Mouse (Mus musculus) embryonic fibroblast, embryonic 13.5 days (primary cell): ENCODE data around the gene Kcnh1. TPM values are rescaled to one million over a fixed set of nuclear protein-coding genes. Genes with fewer than 3 reads are reported as not detected.

Experiments used
- H3K27ac ChIP-seq: 2 replicates; pipeline ENCODE4 v1.5.1; 2012; ENCODE audit warnings: low read length, control low read depth, inconsistent platforms; ENCODE audit not compliant: insufficient read depth
- H3K4me1 ChIP-seq: 2 replicates; pipeline ENCODE4 v1.6.1; 2011; ENCODE audit warnings: low read length; ENCODE audit not compliant: control insufficient read depth, insufficient read depth
- H3K4me3 ChIP-seq: 2 replicates; pipeline ENCODE4 v1.5.1; 2011; ENCODE audit warnings: mild to moderate bottlenecking, control low read depth, low read length; ENCODE audit not compliant: insufficient read depth
- CTCF ChIP-seq: IDR thresholded peaks from 2 replicates; pipeline ENCODE4 v1.5.1; 2011; ENCODE audit warnings: mild to moderate bottlenecking, control low read depth, low read length, moderate library complexity, borderline replicate concordance; ENCODE audit not compliant: insufficient read depth
- POLR2A ChIP-seq: IDR thresholded peaks from 2 replicates; pipeline ENCODE4 v1.6.1; 2011; ENCODE audit warnings: low read depth, mild to moderate bottlenecking, control low read depth, low read length, moderate library complexity
- polyA plus RNA-seq: library from polyadenylated mRNA; stranded (reverse); fragments of >200 nt; gene quantifications from 2 replicates; pipeline ENCODE4 v1.2.4, GENCODE M21; 2011; ENCODE audit warnings: low read depth; ENCODE audit not compliant: missing spikeins, insufficient read length

Gene Kcnh1
- polyA plus RNA-seq, 1 experiment, result not detected

DNA sequence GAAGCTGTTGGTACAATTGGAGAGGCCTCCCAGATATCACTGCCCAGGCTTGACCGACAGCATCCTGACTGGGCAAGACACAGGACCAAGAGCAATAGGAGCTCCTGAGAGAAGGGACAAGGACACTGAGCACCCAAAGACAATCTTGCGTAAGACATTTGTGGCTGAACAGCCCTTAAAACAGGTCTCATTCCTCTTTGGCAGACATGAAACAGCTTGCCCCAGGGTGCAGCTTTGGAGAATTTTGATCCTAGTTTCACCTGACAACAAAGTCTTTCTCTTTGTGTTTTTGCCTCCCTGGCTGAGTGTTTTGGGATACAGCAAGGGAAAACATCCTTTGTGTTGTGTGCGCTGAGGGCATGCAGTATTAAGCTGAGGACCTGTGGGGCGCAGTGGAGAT lies 153.4 kb downstream of the Kcnh1 start:
- TF ChIP-seq POLR2A (no peak), CTCF (no peak)
- H3K27ac ChIP-seq, result no peak overlapping the region
- no peaks in the 10 kb centered on the region for H3K4me1 ChIP-seq

GRCm38 (mm10) chr1:192347327-192347726 lies 156.8 kb downstream of the Kcnh1 start:
- Histone ChIP-seq H3K4me3 (no peak overlapping the region), H3K27ac (no peak overlapping the region), H3K4me1 (no peaks in the 10 kb centered on the region)
- no peak for TF ChIP-seq CTCF
- no peak for TF ChIP-seq POLR2A

More for the DNA sequence above, 153.4 kb downstream of the Kcnh1 start:
- no peak overlapping the region for H3K4me3 ChIP-seq

- TF ChIP-seq POLR2A, result no peak
- no peak for TF ChIP-seq CTCF
- H3K27ac ChIP-seq, result no peak overlapping the region
- no peaks in the 10 kb centered on the region for H3K4me1 ChIP-seq
- H3K4me3 ChIP-seq, result no peak overlapping the region
Observed at GRCm38 (mm10) chr1:192356231-192356630, 165.7 kb downstream of the Kcnh1 start.

DNA sequence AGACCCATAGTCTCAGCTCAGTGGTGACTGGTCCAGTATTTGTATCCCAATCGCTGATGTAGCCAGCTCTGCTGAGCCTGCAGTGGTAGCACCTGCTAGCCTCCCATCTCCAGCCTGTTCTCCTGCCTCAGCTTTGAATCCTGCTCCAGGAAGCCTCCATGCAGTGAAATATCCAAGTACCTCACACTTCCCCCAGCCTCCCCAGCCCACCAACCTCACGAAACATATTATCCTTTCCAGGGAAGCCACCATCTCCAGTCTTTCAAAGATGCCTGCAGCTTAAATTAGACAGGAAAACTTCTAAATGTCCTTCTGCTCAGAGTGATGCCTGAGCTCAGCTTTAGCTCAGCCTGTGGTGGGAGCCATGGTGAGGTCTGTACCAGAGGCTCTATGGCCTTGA lies 168.6 kb downstream of the Kcnh1 start:
- TF ChIP-seq CTCF, result no peak
- no peak for TF ChIP-seq POLR2A
- Histone ChIP-seq H3K4me3 (no peak overlapping the region), H3K4me1 (no peaks in the 10 kb centered on the region), H3K27ac (no peak overlapping the region)

DNA sequence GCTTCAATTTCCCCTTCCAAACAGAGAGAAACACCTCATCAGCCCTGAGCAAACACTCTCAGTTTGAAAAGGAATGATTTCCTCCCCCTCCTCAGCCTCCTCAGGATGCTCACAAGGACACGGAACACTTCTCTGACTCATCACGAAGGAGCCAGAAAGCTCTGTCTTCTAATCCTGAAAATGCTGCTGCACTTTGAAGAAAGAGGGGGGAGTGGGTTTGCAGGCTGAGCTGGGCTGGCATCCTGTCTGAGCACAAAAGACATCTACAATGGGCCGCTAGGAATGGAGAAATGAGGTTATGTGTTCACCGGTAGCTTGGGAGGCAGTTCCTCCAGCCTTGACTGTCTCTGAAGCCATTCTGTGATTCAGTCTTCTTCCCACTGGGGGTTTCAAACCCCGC lies 177.8 kb downstream of the Kcnh1 start:
- Histone ChIP-seq H3K4me1 (no peaks in the 10 kb centered on the region), H3K4me3 (no peak overlapping the region), H3K27ac (no peak overlapping the region)
- TF ChIP-seq POLR2A (no peak), CTCF (no peak)

- Histone ChIP-seq H3K4me1 (no peaks in the 10 kb centered on the region), H3K27ac (no peak overlapping the region), H3K4me3 (no peak overlapping the region)
- TF ChIP-seq POLR2A (no peak), CTCF (no peak)
Observed at GRCm38 (mm10) chr1:192371943-192372614, 181.5 kb downstream of the Kcnh1 start.

GRCm38 (mm10) chr1:192378546-192379075 lies 188.0 kb downstream of the Kcnh1 start:
- no peak for TF ChIP-seq POLR2A
- no peak for TF ChIP-seq CTCF
- no peaks in the 10 kb centered on the region for H3K4me1 ChIP-seq
- no peak overlapping the region for H3K4me3 ChIP-seq
- no peak overlapping the region for H3K27ac ChIP-seq

GRCm38 (mm10) chr1:192380596-192381041 lies 190.0 kb downstream of the Kcnh1 start:
- H3K27ac ChIP-seq, result no peak overlapping the region
- H3K4me3 ChIP-seq, result no peak overlapping the region
- no peak for TF ChIP-seq CTCF
- no peak for TF ChIP-seq POLR2A
- H3K4me1 ChIP-seq, result no peaks in the 10 kb centered on the region

GRCm38 (mm10) chr1:192387624-192388023 lies 197.1 kb downstream of the Kcnh1 start:
- H3K4me1 ChIP-seq, result no peaks in the 10 kb centered on the region
- no peak overlapping the region for H3K27ac ChIP-seq
- no peak overlapping the region for H3K4me3 ChIP-seq
- TF ChIP-seq CTCF (no peak), POLR2A (no peak)

- Histone ChIP-seq H3K4me1 (no peaks in the 10 kb centered on the region), H3K4me3 (no peak overlapping the region), H3K27ac (no peak overlapping the region)
- TF ChIP-seq CTCF, result no peak
- TF ChIP-seq POLR2A, result no peak
Observed at GRCm38 (mm10) chr1:192391041-192391440, 200.5 kb downstream of the Kcnh1 start.

GRCm38 (mm10) chr1:192392232-192392631 lies 201.7 kb downstream of the Kcnh1 start:
- H3K27ac ChIP-seq, result no peak overlapping the region
- TF ChIP-seq POLR2A, result no peak
- TF ChIP-seq CTCF, result no peak
- no peaks in the 10 kb centered on the region for H3K4me1 ChIP-seq
- no peak overlapping the region for H3K4me3 ChIP-seq
